Mouse (Mus musculus): Measurements from ENCODE around the gene Ten1.

- TF ChIP-seq CTCF (IDR thresholded peaks at IDR 0.05; ENCODE audit: low read depth), result no peak
- TF ChIP-seq EP300 (IDR thresholded peaks at IDR 0.05; ENCODE audit: low read depth), result no peak
Observed at GRCm38 (mm10) chr11:116194619-116195018, 4.0 kb upstream of the Ten1 start.
